9 mouse cellular contexts compared by ENCODE assay signal in the genomic region with DNA sequence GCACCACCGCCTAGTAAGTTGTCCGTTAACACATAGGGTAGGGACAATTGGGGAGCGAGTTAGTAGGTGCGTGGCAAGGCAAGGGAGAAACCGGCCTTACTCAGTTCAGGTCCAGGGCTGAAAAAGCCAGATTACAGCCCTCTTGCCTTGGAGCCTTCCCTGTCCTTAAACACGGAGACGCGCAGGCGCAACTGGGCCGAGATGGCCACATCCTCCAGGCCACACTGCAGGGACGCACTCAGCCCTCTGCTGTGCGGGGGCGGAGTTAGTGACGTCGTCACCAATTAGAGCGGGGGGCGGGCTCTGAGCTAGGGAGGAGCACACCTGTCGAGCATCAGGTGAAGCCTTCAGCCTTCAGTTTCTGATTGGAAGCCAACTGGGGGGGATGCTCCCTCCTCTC. TPM values are rescaled to one million over a fixed set of nuclear protein-coding genes. Genes with fewer than 3 reads are reported as not detected.
DNase-seq lines count a peak whose midpoint lies in the region; ATAC-seq lines count a peak whose summit lies in the region.
"Had no signal": no experiment of that assay in that cellular context is flagged by ENCODE, and none has a peak within 500 bp of the region (broad histone marks: within the 10 kb centered on the region; RNA-seq: fewer than 3 reads in every experiment).

No protein-coding gene starts in this region.

- H3K4me3 ChIP-seq in heart, embryonic 14.5 days (ENCODE audit: control insufficient read depth in 1 of 2, insufficient read depth in 1 of 2, low read depth in 1 of 2, low read length in 2 of 2): no peak overlapping the region
- peak overlapping the region; percentile 32 for H3K4me3 ChIP-seq in hindbrain, embryonic 16.5 days (ENCODE audit: low read length)

- whole genome bisulfite sequencing in heart, embryonic 14.5 days: 23% methylated on average over 17 of the region's 18 CpGs
- WGBS in hindbrain, embryonic 16.5 days: 11% methylated on average over 16 of the region's 18 CpGs

- H3K4me2 ChIP-seq in heart, embryonic 14.5 days (ENCODE audit: low read length): peak overlapping the region; percentile 21; the same call in 1 of the 2 replicates
- peak overlapping the region; percentile 60 for H3K4me2 ChIP-seq in hindbrain, embryonic 16.5 days (ENCODE audit: low read length)

- no peak for DNase-seq in heart, postnatal 36 days
- DNase-seq in embryo, embryonic 11.5 days (ENCODE audit: low read depth, low spot score): peak; percentile 57
- DNase-seq in left cerebral cortex, adult 18-20 months (ENCODE audit: low spot score in 2 of 2): peak; percentile 69
- DNase-seq in lung, postnatal 25 days (ENCODE audit: low spot score): peak; percentile 86
- DNase-seq in right cerebral cortex, postnatal 25 days: peak; percentile 75
- no peak for DNase-seq in thymus, adult 18-20 months

- ATAC-seq in heart, embryonic 14.5 days (ENCODE audit: insufficient number of reproducible peaks, insufficient read depth, low FRiP score, low read depth): no peak
- ATAC-seq in hindbrain, embryonic 16.5 days: peak; percentile 93

- intact Hi-C loops in heart, postnatal 36 days (cut with DNase I): no loop called here

- no peaks in the 10 kb centered on the region for H3K9me3 ChIP-seq in heart, embryonic 14.5 days (ENCODE audit: control insufficient read depth, low read length)
- no peaks in the 10 kb centered on the region for H3K9me3 ChIP-seq in hindbrain, embryonic 16.5 days (ENCODE audit: control insufficient read depth, low read length)

- H3K27me3 ChIP-seq in heart, embryonic 14.5 days (ENCODE audit: control insufficient read depth, insufficient read depth, low read length): no peaks in the 10 kb centered on the region
- no peaks in the 10 kb centered on the region for H3K27me3 ChIP-seq in hindbrain, embryonic 16.5 days (replicated peaks; ENCODE audit: control insufficient read depth, insufficient read depth, low read length)

- H3K9ac ChIP-seq in heart, embryonic 14.5 days (ENCODE audit: low read length): peak overlapping the region; percentile 8; the same call in 1 of the 2 replicates
- peak overlapping the region; percentile 35 for H3K9ac ChIP-seq in hindbrain, embryonic 16.5 days (ENCODE audit: low read depth, low read length)

- H3K4me1 ChIP-seq in heart, embryonic 14.5 days (ENCODE audit: control insufficient read depth in 2 of 2, insufficient read depth in 2 of 2, low read length in 2 of 2): peaks cover 10 to 22% of the 10 kb centered on the region in 2 experiments
- peaks cover 3% of the 10 kb centered on the region for H3K4me1 ChIP-seq in hindbrain, embryonic 16.5 days (ENCODE audit: control insufficient read depth, insufficient read depth, low read depth, low read length)

- H3K27ac ChIP-seq in heart, embryonic 14.5 days (replicated peaks in 1 of 2; ENCODE audit: control insufficient read depth in 1 of 2, insufficient read depth in 1 of 2, low read depth in 2 of 2, low read length in 2 of 2): peak overlapping the region; percentile 14 to 47; a peak in 2 of 4 replicates
- H3K27ac ChIP-seq in hindbrain, embryonic 16.5 days (ENCODE audit: low read depth, low read length): peak overlapping the region; percentile 4; the same call in 1 of the 2 replicates
- H3K27ac ChIP-seq: macrophage had no signal

- H3K36me3 ChIP-seq in heart, embryonic 14.5 days (ENCODE audit: control insufficient read depth, insufficient read depth, low read length): peaks cover 52% of the 10 kb centered on the region
- H3K36me3 ChIP-seq in hindbrain, embryonic 16.5 days (ENCODE audit: control insufficient read depth, insufficient read depth, low read length): peaks cover 15% of the 10 kb centered on the region; the same call in 1 of the 2 replicates

RNA-seq across cellular contexts. Expression of a gene that starts 29.7 kb away (rescaled TPM):
- polyA plus RNA-seq in heart, embryonic 14.5 days (2014; fragmentation: Nextera tagmentation; extraction: Ambion mirVana): 159 and 166 TPM in 2 replicates
- 10 to 100 TPM in 1 of 2 experiments, 1 to 10 TPM in 1; 9.5 to 12.7 TPM for total RNA-seq in heart, postnatal 36 days (2021)
- 100 and 106 TPM in 2 replicates for polyA plus RNA-seq in hindbrain, embryonic 16.5 days (2015; fragmentation: Nextera tagmentation; extraction: Ambion mirVana)
- 10 to 100 TPM; 75.2 to 91.1 TPM for total RNA-seq in left cerebral cortex, adult 18-20 months (2021)

RNA-seq across cellular contexts. Expression of a gene that starts 35.8 kb away (rescaled TPM):
- 11.2 and 12.0 TPM in 2 replicates for polyA plus RNA-seq in heart, embryonic 14.5 days (2014; fragmentation: Nextera tagmentation; extraction: Ambion mirVana)
- total RNA-seq in heart, postnatal 36 days (2021): 10 to 100 TPM; 20.0 to 21.5 TPM
- polyA plus RNA-seq in hindbrain, embryonic 16.5 days (2015; fragmentation: Nextera tagmentation; extraction: Ambion mirVana): 2.9 and 5.6 TPM in 2 replicates
- total RNA-seq in left cerebral cortex, adult 18-20 months (2021): 1 to 10 TPM; 6.2 to 7.5 TPM

RNA-seq across cellular contexts. Expression of a gene that starts 51.6 kb away (rescaled TPM):
- 0.88 and 1.2 TPM in 2 replicates for polyA plus RNA-seq in heart, embryonic 14.5 days (2014; fragmentation: Nextera tagmentation; extraction: Ambion mirVana)
- under 1 TPM in 1 of 2 experiments, not detected in 1; 0.11 TPM for total RNA-seq in heart, postnatal 36 days (2021)
- 0.33 and 0.70 TPM in 2 replicates for polyA plus RNA-seq in hindbrain, embryonic 16.5 days (2015; fragmentation: Nextera tagmentation; extraction: Ambion mirVana)
- total RNA-seq in left cerebral cortex, adult 18-20 months (2021): under 1 TPM; 0.40 TPM
- polyA plus RNA-seq: macrophage had no signal

RNA-seq across cellular contexts. Expression of a gene that starts 56.9 kb away (rescaled TPM):
- 140 and 141 TPM in 2 replicates for polyA plus RNA-seq in heart, embryonic 14.5 days (2014; fragmentation: Nextera tagmentation; extraction: Ambion mirVana)
- 10 to 100 TPM; 19.0 to 19.6 TPM for total RNA-seq in heart, postnatal 36 days (2021)
- polyA plus RNA-seq in hindbrain, embryonic 16.5 days (2015; fragmentation: Nextera tagmentation; extraction: Ambion mirVana): 197 and 201 TPM in 2 replicates
- total RNA-seq in left cerebral cortex, adult 18-20 months (2021): 10 to 100 TPM; 16.2 to 18.8 TPM

Comparison
In these comparisons a context has a peak if more than half of its experiments do, and no peak if none do; other contexts are left out.
1. DNase-seq: peak in embryo, embryonic 11.5 days (single experiment), left cerebral cortex, adult 18-20 months (2 of 2), lung, postnatal 25 days (single experiment) and right cerebral cortex, postnatal 25 days (single experiment); none in heart, postnatal 36 days (0 of 2) and thymus, adult 18-20 months (0 of 2).
2. RNA of a gene that starts 29.7 kb away (total RNA-seq): 75.2 to 91.1 TPM in left cerebral cortex, adult 18-20 months; 9.5 to 12.7 TPM in heart, postnatal 36 days; every median in the first group is over 4 times any median in the second.